Mouse (Mus musculus) cerebellum, adult 2 months (tissue): ENCODE measurements around the gene Gm28729. TPM values are rescaled to one million over a fixed set of nuclear protein-coding genes. Genes with fewer than 3 reads are reported as not detected.
A peak's percentile ranks its signal among the peaks of the same experiment; 100 is the strongest.

Source experiments
- DNase-seq, 2 experiments: peaks; one replicate each; pipeline ENCODE4 v3.0.0; 2021
- H3K27ac ChIP-seq: fragments of 200-500 bp; 2 replicates; pipeline ENCODE4 v1.5.1; 2012; ENCODE audit warnings: low read length, control low read depth, inconsistent platforms; ENCODE audit not compliant: insufficient read depth
- H3K27me3 ChIP-seq: fragments of 200-500 bp; 2 replicates; pipeline ENCODE4 v1.6.1; 2012; ENCODE audit warnings: inconsistent platforms, mild to moderate bottlenecking, low read length, moderate library complexity; ENCODE audit not compliant: control insufficient read depth, insufficient read depth
- H3K4me1 ChIP-seq: fragments of 200-500 bp; 2 replicates; pipeline ENCODE4 v1.6.1; 2011; ENCODE audit warnings: low read length; ENCODE audit not compliant: control insufficient read depth, insufficient read depth
- H3K4me3 ChIP-seq: fragments of 200-500 bp; replicated peaks from 2 replicates; pipeline ENCODE3; 2011; ENCODE audit warnings: mild to moderate bottlenecking, low read depth, low read length, control low read depth; ENCODE audit not compliant: insufficient read depth
- CTCF ChIP-seq: fragments of 200-500 bp; IDR thresholded peaks from 2 replicates; pipeline ENCODE4 v1.5.1; 2011; ENCODE audit warnings: low read depth, mild to moderate bottlenecking, control low read depth, low read length, moderate library complexity, borderline replicate concordance; ENCODE audit not compliant: insufficient read depth
- POLR2A ChIP-seq: fragments of 200-500 bp; IDR thresholded peaks from 2 replicates; pipeline ENCODE4 v1.6.1; 2011; ENCODE audit warnings: low read length, control low read depth, borderline replicate concordance; ENCODE audit not compliant: insufficient read depth
- WGBS: fragments of 180-500 bp; shearing (Covaris S2); methylation state at CpG from one replicate; pipeline ENCODE4 v1.1.7; 2018; 5-methylcytosine and 5-hydroxymethylcytosine counted together
- polyA plus RNA-seq: library from polyadenylated mRNA; depleted of rRNA; stranded (reverse); fragments of >200 nt; gene quantifications from 2 replicates; pipeline ENCODE4 v1.2.3, GENCODE M21; 2012

Gene Gm28729
- polyA plus RNA-seq, 1 experiment, result 0.21 TPM

DNA sequence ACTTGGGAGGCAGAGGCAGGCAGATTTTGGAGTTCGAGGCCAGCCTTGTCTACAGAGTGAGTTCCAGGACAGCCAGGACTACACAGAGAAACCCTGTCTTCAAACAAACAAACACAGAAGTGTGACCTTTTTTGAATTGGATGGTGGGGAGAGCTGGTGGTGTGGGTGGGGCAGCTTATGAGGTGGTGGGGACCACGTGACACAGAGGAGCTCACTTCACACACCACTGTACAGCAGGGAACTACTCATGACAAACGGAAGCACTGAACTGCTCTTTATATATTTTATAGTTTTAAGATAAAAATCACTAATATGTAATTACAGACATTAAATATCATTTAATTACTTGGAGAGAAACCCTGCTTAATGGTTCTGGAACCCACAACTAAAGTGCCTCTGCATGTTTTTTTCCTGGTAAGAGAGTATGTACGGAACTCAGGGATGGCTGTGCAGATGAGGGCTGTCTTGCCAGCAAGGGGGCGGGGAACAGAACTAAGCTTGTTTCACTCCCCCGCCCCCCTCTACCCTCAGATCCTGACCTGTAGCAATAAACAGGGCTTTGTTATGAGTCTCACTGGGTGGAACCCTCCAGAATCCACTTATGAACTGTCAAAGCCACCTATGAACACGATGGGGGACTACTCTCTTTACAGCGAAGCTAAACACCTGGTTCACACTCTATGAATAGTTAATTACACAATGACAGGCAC lies 55.4 kb downstream of the Gm28729 start:
- no peaks in the 10 kb centered on the region; the same call in 1 of the 2 replicates for H3K4me1 ChIP-seq
- no peak overlapping the region for H3K4me3 ChIP-seq
- no peaks in the 10 kb centered on the region for H3K27me3 ChIP-seq
- DNase-seq, result no peak
- no peak for TF ChIP-seq CTCF
- no peak for TF ChIP-seq POLR2A
- 64% methylated on average over 8 of the region's 8 CpGs for WGBS
- H3K27ac ChIP-seq, result no peak overlapping the region

DNA sequence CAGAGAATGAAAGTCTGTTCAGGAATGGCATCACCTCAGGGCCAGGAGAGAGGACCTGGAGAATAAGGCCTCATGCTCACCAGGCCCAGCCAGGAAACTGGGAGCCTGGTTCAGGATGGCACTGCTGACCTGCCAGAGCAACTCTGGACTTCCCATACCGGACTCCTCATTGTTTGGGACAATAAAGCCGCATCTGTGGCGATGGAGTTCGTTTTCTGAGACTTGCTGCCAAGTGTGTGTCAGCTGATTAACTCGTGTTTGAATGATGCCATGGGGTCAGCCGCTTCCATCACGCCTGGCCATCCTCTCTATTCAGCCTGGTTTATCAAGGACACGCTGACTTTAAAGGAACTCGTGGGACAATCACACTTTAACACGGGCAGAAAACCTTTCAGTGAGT lies 61.4 kb downstream of the Gm28729 start:
- Histone ChIP-seq H3K27ac (no peak overlapping the region), H3K4me1 (no peaks in the 10 kb centered on the region), H3K27me3 (no peaks in the 10 kb centered on the region), H3K4me3 (no peak overlapping the region)
- TF ChIP-seq POLR2A (no peak), CTCF (no peak)
- WGBS, result 29% methylated on average over 10 of the region's 10 CpGs
- peak in 1 of 2 experiments; percentile 34 for DNase-seq

DNA sequence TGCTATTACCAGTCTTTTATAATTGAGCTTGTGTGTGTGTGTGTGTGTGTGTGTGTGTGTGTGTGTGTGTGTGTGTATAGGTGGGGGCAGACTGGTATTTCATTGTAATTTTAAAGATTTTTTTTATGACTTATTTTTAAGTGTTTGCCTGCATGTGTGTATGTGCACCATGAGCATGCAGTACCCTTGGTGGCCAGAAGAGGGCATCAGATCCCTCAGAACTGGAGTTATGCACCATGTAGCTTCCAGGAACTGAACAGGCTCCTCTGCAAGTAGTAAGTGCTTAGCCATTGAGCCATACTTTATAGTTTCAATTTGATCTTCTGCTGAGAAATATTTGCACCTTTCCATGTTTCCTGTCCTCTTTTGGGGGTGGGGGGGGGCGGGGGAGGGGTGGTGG lies 63.5 kb downstream of the Gm28729 start:
- H3K27me3 ChIP-seq, result no peaks in the 10 kb centered on the region
- no peak for TF ChIP-seq POLR2A
- no peak for TF ChIP-seq CTCF
- no peak overlapping the region for H3K4me3 ChIP-seq
- no peak overlapping the region for H3K27ac ChIP-seq
- no peak for DNase-seq
- H3K4me1 ChIP-seq, result no peaks in the 10 kb centered on the region
- 31% methylated on average over 1 of the region's 1 CpGs for WGBS

DNA sequence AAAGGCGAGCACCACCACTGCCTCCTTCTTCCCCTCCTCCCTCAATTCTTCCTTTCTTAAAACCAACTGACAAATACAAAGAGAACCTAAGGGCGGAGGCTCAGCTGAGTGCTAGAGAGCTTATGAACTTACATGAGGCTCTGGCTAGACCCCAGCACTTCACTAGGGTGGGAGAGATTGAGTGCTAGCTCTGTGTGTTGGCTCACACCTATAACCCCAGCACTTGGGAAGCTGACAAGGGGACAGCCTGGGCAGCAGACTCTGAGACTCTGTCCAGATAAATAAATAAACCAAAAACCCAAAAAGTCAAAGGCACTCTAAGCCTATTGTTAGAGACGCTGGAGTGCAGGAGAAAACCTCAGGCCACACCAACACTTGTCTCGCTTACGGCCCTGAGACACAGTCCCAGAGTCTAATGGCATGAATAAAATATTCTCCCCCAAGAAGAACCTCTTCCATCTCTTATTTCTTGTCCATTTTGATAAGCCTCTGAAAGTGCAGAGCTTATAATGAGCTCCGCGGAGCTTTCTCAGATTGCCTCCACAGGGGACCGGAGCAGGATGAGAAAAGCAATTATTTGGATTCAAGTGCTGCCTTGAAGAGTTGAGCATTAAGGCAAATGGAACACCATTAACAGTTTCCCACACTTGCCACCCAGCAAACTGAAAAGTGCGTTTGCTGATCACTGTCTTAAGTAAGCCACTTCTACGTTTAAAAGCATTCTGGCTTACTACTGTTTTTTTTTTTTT lies 64.8 kb downstream of the Gm28729 start:
- 81% methylated on average over 10 of the region's 10 CpGs for WGBS
- Histone ChIP-seq H3K4me3 (no peak overlapping the region), H3K4me1 (no peaks in the 10 kb centered on the region), H3K27ac (no peak overlapping the region), H3K27me3 (no peaks in the 10 kb centered on the region)
- TF ChIP-seq CTCF (no peak), POLR2A (no peak)
- DNase-seq, result no peak

DNA sequence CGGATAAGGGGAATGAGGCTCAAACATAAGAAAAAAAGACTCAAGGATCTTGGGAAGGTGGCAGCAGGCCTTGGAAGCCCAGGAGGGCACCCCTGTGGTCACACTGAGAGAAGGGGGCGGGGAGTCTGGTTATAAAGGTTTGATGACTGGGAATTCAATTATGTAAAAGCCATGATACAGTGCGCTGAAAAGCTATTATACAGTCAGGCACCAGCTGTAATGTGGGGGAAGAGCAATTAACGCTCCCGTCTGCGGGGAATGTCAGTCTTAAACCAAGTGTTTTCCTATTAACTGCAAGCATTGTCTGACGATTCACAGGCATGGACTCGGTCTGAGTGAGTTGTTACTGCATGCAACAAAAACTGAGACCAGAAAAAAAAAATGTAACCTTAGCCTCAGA lies 69.4 kb downstream of the Gm28729 start:
- 64% methylated on average over 8 of the region's 8 CpGs for WGBS
- H3K27ac ChIP-seq, result no peak overlapping the region
- no peaks in the 10 kb centered on the region for H3K4me1 ChIP-seq

DNA sequence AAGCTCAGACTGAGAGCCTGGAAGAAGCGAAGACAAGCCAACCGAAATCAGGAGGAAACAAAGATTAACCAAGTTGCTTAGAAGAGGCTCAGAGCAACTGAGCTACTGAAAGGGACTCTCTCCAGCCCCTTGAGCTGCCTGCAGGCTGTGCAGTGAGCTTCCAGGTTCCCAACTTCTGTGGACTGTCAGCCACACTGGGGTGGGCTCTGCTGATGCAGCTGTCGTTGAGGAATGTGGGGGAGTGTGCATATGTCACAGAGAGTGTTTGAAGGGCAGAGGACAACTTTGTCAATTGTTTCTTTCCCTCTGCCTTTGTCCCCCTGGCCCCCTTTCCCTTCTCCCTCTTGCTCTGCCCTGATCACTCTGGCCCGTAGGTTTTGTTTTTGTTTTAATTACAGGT lies 72.1 kb downstream of the Gm28729 start:
- Histone ChIP-seq H3K27ac (no peak overlapping the region), H3K4me1 (no peaks in the 10 kb centered on the region)

More for the DNA sequence above, 69.4 kb downstream of the Gm28729 start:
- TF ChIP-seq POLR2A (no peak), CTCF (no peak)
- no peak for DNase-seq
- Histone ChIP-seq H3K27me3 (no peaks in the 10 kb centered on the region), H3K4me3 (no peak overlapping the region)

DNA sequence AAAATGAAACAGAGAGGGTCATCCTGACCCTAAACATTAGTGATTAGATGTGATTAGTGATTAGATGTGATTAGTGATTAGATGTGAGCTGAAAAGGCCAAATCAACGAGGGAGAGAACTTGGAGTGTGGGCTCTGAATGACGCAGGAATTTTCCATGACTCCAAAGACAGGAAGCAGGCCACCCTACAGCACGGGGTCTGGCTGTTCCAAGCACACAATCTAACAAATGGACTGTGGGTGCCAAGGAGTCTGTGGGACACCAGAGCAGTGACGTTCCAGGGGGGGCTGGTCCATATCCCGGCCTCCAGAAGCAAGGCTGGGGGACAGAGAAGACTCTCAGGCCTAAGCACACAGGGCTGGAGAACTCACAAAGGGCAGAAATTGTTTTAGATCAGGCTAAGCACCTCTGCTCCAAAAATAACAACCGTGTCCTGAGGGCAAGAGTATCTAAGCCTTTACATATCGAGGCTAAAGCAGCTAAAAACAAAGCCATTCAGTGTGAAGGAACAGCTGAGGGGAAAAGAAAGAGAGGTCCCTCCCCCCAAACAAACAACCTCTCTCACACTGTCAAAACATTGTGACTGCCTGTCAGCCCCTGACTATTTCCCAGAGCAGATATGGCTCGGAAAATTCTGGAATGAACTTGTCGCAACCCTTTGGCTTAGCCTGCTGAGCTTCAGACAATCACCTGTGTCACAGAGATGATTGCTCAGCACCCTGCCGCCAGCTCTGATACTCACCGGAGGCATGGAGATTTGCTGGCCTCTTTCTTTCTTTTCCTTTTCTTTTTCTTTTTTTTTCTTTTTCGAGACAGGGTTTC lies 74.0 kb downstream of the Gm28729 start:
- no peaks in the 10 kb centered on the region for H3K27me3 ChIP-seq
- H3K27ac ChIP-seq, result 0 out of 2 replicates have a peak overlapping the region, but pooled peaks have one; percentile 16
- DNase-seq, result no peak
- 48% methylated on average over 12 of the region's 12 CpGs for WGBS
- H3K4me1 ChIP-seq, result no peaks in the 10 kb centered on the region
- no peak for TF ChIP-seq CTCF
- TF ChIP-seq POLR2A, result no peak
- no peak overlapping the region for H3K4me3 ChIP-seq

More for the DNA sequence above, 72.1 kb downstream of the Gm28729 start:
- no peaks in the 10 kb centered on the region for H3K27me3 ChIP-seq
- no peak for DNase-seq
- 77% methylated on average over 4 of the region's 4 CpGs for WGBS
- TF ChIP-seq CTCF, result no peak
- TF ChIP-seq POLR2A, result no peak
- H3K4me3 ChIP-seq, result no peak overlapping the region
